Comparison of ENCODE assay signal across 9 mouse cellular contexts in genomic region chr8:72485456-72486199, GRCm38 (mm10). TPM values are rescaled to one million over a fixed set of nuclear protein-coding genes. Genes with fewer than 3 reads are reported as not detected.
DNase-seq lines count a peak whose midpoint lies in the region; ATAC-seq lines count a peak whose summit lies in the region.
"Had no signal": no experiment of that assay in that cellular context is flagged by ENCODE, and none has a peak within 500 bp of the region (broad histone marks: within the 10 kb centered on the region; RNA-seq: fewer than 3 reads in every experiment).

No protein-coding gene starts in this region.

- H3K27ac ChIP-seq in kidney, embryonic 16.5 days (ENCODE audit: low read length): no peak overlapping the region
- H3K27ac ChIP-seq in forebrain, embryonic 16.5 days (ENCODE audit: low read length): no peak overlapping the region
- H3K27ac ChIP-seq: hindbrain, embryonic 15.5 days had no signal

- H3K4me2 ChIP-seq in kidney, embryonic 16.5 days (replicated peaks; ENCODE audit: low read depth, low read length): no peak overlapping the region
- H3K4me2 ChIP-seq in forebrain, embryonic 16.5 days (ENCODE audit: low read length): no peak overlapping the region
- H3K4me2 ChIP-seq: hindbrain, embryonic 15.5 days had no signal

- WGBS in kidney, embryonic 16.5 days: 84% methylated on average over 6 of the region's 6 CpGs
- WGBS in forebrain, embryonic 16.5 days: 89% methylated on average over 6 of the region's 6 CpGs

- H3K4me3 ChIP-seq in kidney, embryonic 16.5 days (ENCODE audit: low read length): no peak overlapping the region
- H3K4me3 ChIP-seq in forebrain, embryonic 16.5 days (replicated peaks; ENCODE audit: low read length): no peak overlapping the region
- H3K4me3 ChIP-seq: hindbrain, embryonic 15.5 days had no signal

- peak; percentile 37 to 63 for DNase-seq in kidney, postnatal 36 days
- peak; percentile 66 for DNase-seq in Muller cell, postnatal 12 days (ENCODE audit: inconsistent ontology term)
- peak; percentile 43 for DNase-seq in heart, postnatal 4 days
- DNase-seq in T-cell, adult 2 months (ENCODE audit: low spot score): no peak
- no peak for DNase-seq in ovary, postnatal 14 days (ENCODE audit: low spot score)

- ATAC-seq in kidney, embryonic 16.5 days (ENCODE audit: low FRiP score, low TSS enrichment): no peak
- peak; percentile 76 for ATAC-seq in megakaryocyte, adult 5-6 weeks (ENCODE audit: poor library complexity, severe bottlenecking)
- ATAC-seq in forebrain, embryonic 16.5 days: no peak

- H3K9me3 ChIP-seq in kidney, embryonic 16.5 days (ENCODE audit: low read length): no peaks in the 10 kb centered on the region
- H3K9me3 ChIP-seq in forebrain, embryonic 16.5 days (ENCODE audit: control insufficient read depth, low read length): no peaks in the 10 kb centered on the region
- H3K9me3 ChIP-seq: hindbrain, embryonic 15.5 days had no signal

- no peaks in the 10 kb centered on the region for H3K27me3 ChIP-seq in kidney, embryonic 16.5 days (ENCODE audit: insufficient read depth, low read length)
- no peaks in the 10 kb centered on the region for H3K27me3 ChIP-seq in forebrain, embryonic 16.5 days (replicated peaks; ENCODE audit: control insufficient read depth, insufficient read depth, low read length)
- H3K27me3 ChIP-seq: hindbrain, embryonic 15.5 days had no signal

- H3K9ac ChIP-seq in kidney, embryonic 16.5 days (replicated peaks; ENCODE audit: low read length): no peak overlapping the region
- H3K9ac ChIP-seq in forebrain, embryonic 16.5 days (replicated peaks; ENCODE audit: low read depth, low read length): no peak overlapping the region
- H3K9ac ChIP-seq: hindbrain, embryonic 15.5 days had no signal

- no peaks in the 10 kb centered on the region for H3K4me1 ChIP-seq in kidney, embryonic 16.5 days (ENCODE audit: insufficient read depth, low read length)
- 0 out of 2 replicates have a peak, but pooled peaks cover 3% of the 10 kb centered on the region for H3K4me1 ChIP-seq in forebrain, embryonic 16.5 days (replicated peaks; ENCODE audit: control insufficient read depth, insufficient read depth, low read length)

- peaks cover 50% of the 10 kb centered on the region for H3K36me3 ChIP-seq in kidney, embryonic 16.5 days (ENCODE audit: insufficient read depth, low read length)
- peaks cover 8% of the 10 kb centered on the region; the same call in 1 of the 2 replicates for H3K36me3 ChIP-seq in forebrain, embryonic 16.5 days (ENCODE audit: control insufficient read depth, insufficient read depth)

RNA-seq across cellular contexts. Expression of gene Slc35e1, which starts 6.8 kb away (rescaled TPM):
- polyA plus RNA-seq in kidney, embryonic 16.5 days (2015; fragmentation: Nextera tagmentation; extraction: Ambion mirVana): 8.0 and 10.1 TPM in 2 replicates
- total RNA-seq in heart, postnatal 4 days (2021): 10 to 100 TPM; 25.6 to 27.1 TPM
- 50.7 and 54.0 TPM in 2 replicates for total RNA-seq in megakaryocyte, adult 5-6 weeks (2015)
- total RNA-seq in megakaryocyte, adult 5-6 weeks (2017): 45.7 and 49.9 TPM in 2 replicates
- polyA plus RNA-seq in forebrain, embryonic 16.5 days (2015; fragmentation: Nextera tagmentation; extraction: Ambion mirVana): 9.8 and 10.2 TPM in 2 replicates

RNA-seq across cellular contexts. Expression of gene Cherp, which starts 10.6 kb away (rescaled TPM):
- 64.6 and 87.9 TPM in 2 replicates for polyA plus RNA-seq in kidney, embryonic 16.5 days (2015; fragmentation: Nextera tagmentation; extraction: Ambion mirVana)
- total RNA-seq in heart, postnatal 4 days (2021): 10 to 100 TPM; 55.6 to 64.5 TPM
- total RNA-seq in megakaryocyte, adult 5-6 weeks (2015): 55.9 and 63.0 TPM in 2 replicates
- 5.9 and 21.8 TPM in 2 replicates for total RNA-seq in megakaryocyte, adult 5-6 weeks (2017)
- 48.2 and 58.2 TPM in 2 replicates for polyA plus RNA-seq in forebrain, embryonic 16.5 days (2015; fragmentation: Nextera tagmentation; extraction: Ambion mirVana)

RNA-seq across cellular contexts. Expression of gene 1700030K09Rik, which starts 41.9 kb away (rescaled TPM):
- 17.9 and 19.1 TPM in 2 replicates for polyA plus RNA-seq in kidney, embryonic 16.5 days (2015; fragmentation: Nextera tagmentation; extraction: Ambion mirVana)
- total RNA-seq in heart, postnatal 4 days (2021): 1 to 10 TPM; 5.4 to 8.2 TPM
- 0.89 and 1.5 TPM in 2 replicates for total RNA-seq in megakaryocyte, adult 5-6 weeks (2015)
- total RNA-seq in megakaryocyte, adult 5-6 weeks (2017): 2.8 and 3.0 TPM in 2 replicates
- 21.4 and 24.5 TPM in 2 replicates for polyA plus RNA-seq in forebrain, embryonic 16.5 days (2015; fragmentation: Nextera tagmentation; extraction: Ambion mirVana)

RNA-seq across cellular contexts. Expression of gene Calr3, which starts 42.0 kb away (rescaled TPM):
- 2.0 and 2.1 TPM in 2 replicates for polyA plus RNA-seq in kidney, embryonic 16.5 days (2015; fragmentation: Nextera tagmentation; extraction: Ambion mirVana)
- 1 to 10 TPM; 1.4 to 1.6 TPM for total RNA-seq in heart, postnatal 4 days (2021)
- 0.62 TPM in 1 of 2 replicates, not detected in the other for total RNA-seq in megakaryocyte, adult 5-6 weeks (2015)
- total RNA-seq in megakaryocyte, adult 5-6 weeks (2017): 0.49 TPM in 1 of 2 replicates, not detected in the other
- polyA plus RNA-seq in forebrain, embryonic 16.5 days (2015; fragmentation: Nextera tagmentation; extraction: Ambion mirVana): 1.1 and 1.3 TPM in 2 replicates

Comparison
In these comparisons a context has a peak if more than half of its experiments do, and no peak if none do; other contexts are left out.
1. DNase-seq: peak in kidney, postnatal 36 days (2 of 2), Muller cell, postnatal 12 days (single experiment) and heart, postnatal 4 days (single experiment); none in T-cell, adult 2 months (single experiment) and ovary, postnatal 14 days (single experiment).